Mouse (Mus musculus): ENCODE data around the gene Ap3d1.

- TF ChIP-seq CTCF (IDR thresholded peaks at IDR 0.05; ENCODE audit: borderline replicate concordance, extremely low read depth, insufficient read depth, insufficient read length) (no peak), POLR2A (IDR thresholded peaks at IDR 0.05; ENCODE audit: borderline replicate concordance, extremely low read depth, insufficient read depth, insufficient read length, poor library complexity, severe bottlenecking) (no peak)
These were observed 14.9 kb upstream of the Ap3d1 start for GRCm38 (mm10) chr10:80756967-80757366.
